Mouse (Mus musculus) neural tube, embryonic 14.5 days (tissue): ENCODE data around the gene Ctdsp2. TPM values are rescaled to one million over a fixed set of nuclear protein-coding genes. Genes with fewer than 3 reads are reported as not detected.

ENCODE experiments used
- ATAC-seq: fragments of 200-750 bp; cut with Nextera tagmentation; 2 replicates; pipeline ENCODE4 v1.8.0; 2017; ENCODE audit warnings: low read depth, mild to moderate bottlenecking, moderate TSS enrichment, moderate library complexity
- H3K27ac ChIP-seq: fragments of 300-500 bp; sonication (generic); 2 replicates; pipeline ENCODE4 v1.5.1; 2014; ENCODE audit warnings: low read depth, mild to moderate bottlenecking, control low read depth, low read length, moderate library complexity, mixed read lengths
- H3K27me3 ChIP-seq: fragments of 300-500 bp; sonication (generic); 2 replicates; pipeline ENCODE4 v1.6.1; 2014; ENCODE audit warnings: low read length; ENCODE audit not compliant: control insufficient read depth, insufficient read depth
- H3K36me3 ChIP-seq: fragments of 300-500 bp; sonication (generic); 2 replicates; pipeline ENCODE4 v1.6.1; 2014; ENCODE audit warnings: low read length, mixed read lengths; ENCODE audit not compliant: control insufficient read depth, insufficient read depth
- H3K4me1 ChIP-seq: fragments of 300-500 bp; sonication (generic); 2 replicates; pipeline ENCODE4 v1.6.1; 2014; ENCODE audit warnings: low read length; ENCODE audit not compliant: control insufficient read depth, insufficient read depth
- H3K4me2 ChIP-seq: fragments of 300-500 bp; sonication (generic); 2 replicates; pipeline ENCODE4 v1.6.1; 2014; ENCODE audit warnings: mild to moderate bottlenecking, low read depth, low read length, control low read depth
- H3K4me3 ChIP-seq: fragments of 300-500 bp; sonication (generic); 2 replicates; pipeline ENCODE4 v1.5.1; 2014; ENCODE audit warnings: low read depth, low read length, control low read depth, mixed read lengths
- H3K9ac ChIP-seq: fragments of 300-500 bp; sonication (generic); replicated peaks from 2 replicates; pipeline ENCODE4 v1.6.1; 2014; ENCODE audit warnings: low read depth, mild to moderate bottlenecking, control low read depth, low read length, mixed read lengths
- H3K9me3 ChIP-seq: fragments of 300-500 bp; sonication (generic); 2 replicates; pipeline ENCODE4 v1.6.1; 2016; ENCODE audit warnings: low read length; ENCODE audit not compliant: control insufficient read depth
- WGBS: fragments of 180-500 bp; shearing (Covaris S2); extraction: QIAGEN DNeasy Blood & Tissue Kit; methylation state at CpG from one replicate; pipeline ENCODE4 v1.1.7; 2014; 5-methylcytosine and 5-hydroxymethylcytosine counted together
- polyA plus RNA-seq: library from polyadenylated mRNA; unstranded; fragments of >200 nt; fragmentation: Nextera tagmentation; extraction: Ambion mirVana; gene quantifications from 2 replicates; pipeline ENCODE4 v1.2.1, GENCODE M21; 2014

Gene Ctdsp2
- polyA plus RNA-seq, 1 experiment from 2014 or later, result 15.1 TPM

DNA sequence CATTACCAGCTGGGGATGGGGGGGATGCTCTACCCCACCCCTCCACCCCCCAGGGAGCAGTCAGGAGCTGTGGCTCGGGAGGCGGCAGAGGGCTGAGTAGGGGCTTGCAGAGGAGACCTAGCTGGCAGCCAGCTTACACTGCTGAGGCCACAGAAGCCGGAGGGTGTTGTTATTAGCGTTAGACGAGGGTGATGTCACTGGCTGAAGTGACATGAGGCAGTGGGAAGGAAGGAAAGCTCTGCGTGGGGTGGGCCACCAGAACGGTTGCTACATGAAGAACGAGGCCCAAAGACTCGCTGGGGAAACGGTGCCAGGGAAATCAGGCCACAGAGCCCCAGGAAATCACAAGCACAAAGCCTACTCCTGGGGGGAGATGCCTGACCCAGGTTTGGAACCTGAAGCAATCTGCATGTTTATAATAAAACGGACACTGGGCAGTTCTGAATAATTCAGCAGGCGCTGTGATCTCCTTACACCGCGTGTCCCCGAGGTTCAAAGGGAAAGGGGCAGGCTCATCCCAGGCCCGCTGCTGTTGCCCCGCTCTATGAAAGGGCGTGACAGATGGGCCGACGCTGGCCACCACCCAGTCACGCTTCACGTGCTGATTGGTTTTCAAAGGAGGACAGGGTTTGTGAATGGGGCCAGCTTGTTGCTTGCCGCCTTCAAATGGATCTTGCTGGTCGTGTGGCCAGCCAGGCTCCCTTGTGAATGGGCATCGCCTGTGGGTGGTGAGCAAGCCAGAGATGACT, 21.0 kb upstream of the Ctdsp2 start:
- Histone ChIP-seq H3K27me3 (peaks cover 10% of the 10 kb centered on the region; the same call in 1 of the 2 replicates), H3K9me3 (no peaks in the 10 kb centered on the region), H3K9ac (peak overlapping the region; percentile 46; the same call in 1 of the 2 replicates), H3K4me2 (peak overlapping the region; percentile 37), H3K27ac (peak overlapping the region; percentile 78), H3K4me1 (peaks cover 12% of the 10 kb centered on the region), H3K4me3 (no peak overlapping the region), H3K36me3 (no peaks in the 10 kb centered on the region)
- under 1% methylated on average over 25 of the region's 25 CpGs for WGBS
- peak; percentile 87 for ATAC-seq

DNA sequence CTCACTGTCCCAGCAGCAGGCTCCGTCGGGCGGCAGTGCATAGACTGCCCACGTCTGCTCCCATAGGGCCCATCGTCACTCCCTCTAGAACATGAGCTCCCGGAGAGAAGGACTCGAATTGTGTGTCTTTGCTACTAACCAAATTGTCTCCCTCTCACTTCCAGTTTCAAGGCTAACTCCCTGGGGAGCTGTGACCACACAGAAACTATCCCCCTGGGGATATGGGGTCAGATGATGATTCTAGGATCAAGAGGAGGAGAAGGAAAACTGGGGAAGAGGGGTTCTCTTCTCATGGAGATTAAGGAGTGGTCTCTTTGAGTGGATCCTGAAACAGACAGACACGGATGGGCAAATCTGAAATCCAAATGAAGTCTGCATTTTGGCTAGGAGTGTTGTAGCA, 18.0 kb upstream of the Ctdsp2 start:
- no peak overlapping the region for H3K27ac ChIP-seq
- H3K36me3 ChIP-seq, result no peaks in the 10 kb centered on the region
- peaks cover 12% of the 10 kb centered on the region for H3K4me1 ChIP-seq
- H3K9me3 ChIP-seq, result no peaks in the 10 kb centered on the region
- 76% methylated on average over 8 of the region's 8 CpGs for WGBS
- no peak overlapping the region for H3K4me2 ChIP-seq
- no peak for ATAC-seq
- H3K9ac ChIP-seq, result no peak overlapping the region
- H3K27me3 ChIP-seq, result peaks cover 10% of the 10 kb centered on the region; the same call in 1 of the 2 replicates
- no peak overlapping the region for H3K4me3 ChIP-seq

DNA sequence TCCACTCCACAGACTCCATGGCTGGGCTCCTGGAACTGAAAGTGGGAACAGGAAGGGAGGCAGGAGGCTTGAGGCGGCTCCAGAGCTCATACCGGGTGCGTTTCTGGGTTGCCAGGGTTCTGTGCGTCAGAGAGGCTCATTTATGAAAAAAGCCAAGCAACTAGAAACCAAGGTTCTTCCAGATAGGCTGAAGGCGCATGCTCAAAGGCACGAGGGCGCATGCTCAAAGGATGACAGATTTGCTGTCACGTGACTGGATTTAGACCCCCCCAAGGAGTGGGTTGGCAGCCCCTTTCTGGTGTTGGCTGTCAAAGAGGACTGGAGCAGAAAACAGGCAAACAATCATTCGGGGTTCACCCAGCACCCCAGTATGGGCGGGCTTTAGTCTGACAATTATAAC, 16.8 kb upstream of the Ctdsp2 start:
- H3K4me1 ChIP-seq, result peaks cover 8% of the 10 kb centered on the region
- no peak for ATAC-seq
- H3K9ac ChIP-seq, result no peak overlapping the region
- H3K27me3 ChIP-seq, result peaks cover 10% of the 10 kb centered on the region; the same call in 1 of the 2 replicates
- H3K4me2 ChIP-seq, result no peak overlapping the region
- H3K9me3 ChIP-seq, result no peaks in the 10 kb centered on the region
- no peaks in the 10 kb centered on the region for H3K36me3 ChIP-seq
- WGBS, result 73% methylated on average over 10 of the region's 10 CpGs
- no peak overlapping the region for H3K4me3 ChIP-seq
- H3K27ac ChIP-seq, result no peak overlapping the region

DNA sequence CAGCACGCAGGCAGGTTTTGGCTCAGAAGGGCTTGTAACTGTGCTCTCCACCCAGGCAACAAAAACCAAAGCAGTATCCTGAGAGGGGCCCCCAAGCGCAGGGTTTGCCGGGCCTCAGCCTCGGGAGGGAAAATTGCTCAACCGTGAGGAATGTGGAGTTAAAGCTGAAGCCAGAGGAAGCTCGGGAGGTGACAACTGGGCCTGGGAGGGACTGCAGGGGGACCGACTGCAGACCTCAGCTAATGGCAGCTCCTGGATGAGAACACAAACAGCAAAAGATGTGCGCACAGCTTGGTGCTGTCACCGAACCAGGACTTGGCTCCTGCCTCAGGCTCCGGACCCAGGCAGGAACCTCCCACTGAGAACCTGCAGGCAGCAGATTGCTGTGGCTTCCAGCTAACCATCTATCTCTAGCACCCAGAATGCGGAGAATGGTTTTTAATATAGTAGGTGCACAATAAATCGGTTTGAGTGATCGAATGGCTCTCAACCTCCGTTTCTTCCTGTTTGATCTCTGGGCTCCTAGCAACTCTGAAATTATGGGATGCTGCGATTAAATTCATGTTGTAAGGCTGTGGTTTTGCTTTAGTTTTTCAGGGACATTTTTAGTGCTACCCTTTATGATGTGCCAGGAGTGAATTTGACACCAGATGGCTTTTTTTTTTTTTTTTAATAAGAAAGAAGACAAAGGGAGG, 16.1 kb upstream of the Ctdsp2 start:
- Histone ChIP-seq H3K27ac (no peak overlapping the region), H3K4me3 (no peak overlapping the region), H3K4me2 (no peak overlapping the region), H3K9ac (no peak overlapping the region), H3K27me3 (peaks cover 10% of the 10 kb centered on the region; the same call in 1 of the 2 replicates), H3K9me3 (no peaks in the 10 kb centered on the region), H3K36me3 (no peaks in the 10 kb centered on the region), H3K4me1 (peaks cover 2% of the 10 kb centered on the region)
- 24% methylated on average over 15 of the region's 15 CpGs for WGBS
- peak; percentile 18; the same call in 1 of the 2 replicates for ATAC-seq

DNA sequence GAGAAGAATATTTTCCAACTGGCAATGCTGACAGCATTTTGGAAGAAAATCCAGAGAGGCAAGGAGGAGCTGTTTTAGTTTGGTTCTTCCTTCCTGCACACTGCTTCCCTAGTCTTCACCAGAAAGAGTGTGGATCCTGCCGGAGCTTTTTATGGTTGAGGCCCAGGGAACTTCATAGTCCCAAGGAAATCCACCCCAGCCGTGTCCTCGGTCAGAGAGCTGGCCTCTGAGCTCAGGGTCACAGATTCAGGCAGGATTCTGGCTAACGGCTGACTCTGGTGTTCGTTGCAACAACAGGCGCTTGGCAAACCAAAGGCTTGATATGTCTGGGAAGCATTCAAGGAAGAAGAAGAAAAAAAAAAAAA, 15.6 kb upstream of the Ctdsp2 start:
- Histone ChIP-seq H3K36me3 (no peaks in the 10 kb centered on the region), H3K9me3 (no peaks in the 10 kb centered on the region), H3K9ac (no peak overlapping the region), H3K4me2 (no peak overlapping the region), H3K27ac (no peak overlapping the region), H3K27me3 (peaks cover 10% of the 10 kb centered on the region; the same call in 1 of the 2 replicates), H3K4me1 (no peaks in the 10 kb centered on the region), H3K4me3 (no peak overlapping the region)
- 42% methylated on average over 6 of the region's 6 CpGs for WGBS
- ATAC-seq, result no peak

DNA sequence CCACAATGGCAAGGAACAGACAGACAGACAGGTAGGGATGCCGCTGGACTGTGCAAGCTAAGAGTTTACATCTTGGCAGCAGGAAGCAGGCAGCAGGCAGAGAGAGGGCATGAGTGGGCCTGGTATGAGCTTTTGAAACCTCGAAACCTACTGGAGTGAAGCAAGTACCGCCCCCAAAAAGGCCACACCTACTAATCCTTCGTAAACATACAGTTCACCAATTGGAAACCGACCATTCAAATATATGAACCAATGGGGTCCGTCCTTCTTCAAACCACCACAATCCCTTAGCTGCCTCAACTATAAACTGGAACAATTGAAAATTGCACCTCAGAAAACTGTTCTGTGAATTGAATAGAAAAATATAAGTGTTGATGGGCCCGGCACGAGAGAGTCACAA, 14.7 kb upstream of the Ctdsp2 start:
- H3K9ac ChIP-seq, result no peak overlapping the region
- no peaks in the 10 kb centered on the region for H3K4me1 ChIP-seq
- H3K9me3 ChIP-seq, result no peaks in the 10 kb centered on the region
- no peak overlapping the region for H3K4me2 ChIP-seq
- WGBS, result 90% methylated on average over 8 of the region's 8 CpGs
- H3K36me3 ChIP-seq, result no peaks in the 10 kb centered on the region
- no peak overlapping the region for H3K27ac ChIP-seq
- no peak overlapping the region for H3K4me3 ChIP-seq
- no peak for ATAC-seq
- H3K27me3 ChIP-seq, result peaks cover 10% of the 10 kb centered on the region; the same call in 1 of the 2 replicates

DNA sequence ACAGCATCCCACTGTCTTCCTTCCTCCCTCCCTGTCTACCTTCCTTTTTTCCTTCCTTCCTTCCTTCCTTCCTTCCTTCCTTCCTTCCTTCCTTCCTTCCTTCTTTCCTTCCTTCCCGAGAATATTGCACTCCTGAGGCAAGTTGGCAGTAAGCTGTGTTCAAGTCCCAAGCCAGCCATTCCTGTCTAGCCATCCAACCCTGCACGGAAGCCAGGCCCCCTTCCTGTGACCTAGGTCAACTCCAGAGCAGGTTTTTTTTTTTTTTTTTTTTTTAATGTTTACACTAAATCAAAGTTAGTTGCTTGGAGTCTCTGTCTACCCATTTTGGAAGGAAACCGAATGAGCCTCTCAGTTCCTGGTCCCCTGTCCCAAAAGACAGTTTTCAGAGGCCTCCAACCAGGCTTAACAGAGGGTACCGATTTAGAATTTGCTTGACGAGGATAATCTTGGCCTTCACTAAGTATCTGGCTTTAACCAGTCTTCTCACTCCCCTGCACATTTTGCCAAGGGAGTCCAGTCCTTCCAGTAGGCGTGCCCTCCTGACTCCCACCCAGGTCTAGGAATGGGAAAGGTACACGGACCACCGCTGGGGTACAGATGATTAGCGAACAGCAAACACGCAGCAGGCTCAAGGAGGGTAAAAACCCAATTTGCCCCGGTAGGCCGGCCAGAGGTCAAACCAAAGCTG, 7.0 kb upstream of the Ctdsp2 start:
- H3K4me1 ChIP-seq, result no peaks in the 10 kb centered on the region
- no peaks in the 10 kb centered on the region for H3K36me3 ChIP-seq
- no peak overlapping the region for H3K9ac ChIP-seq
- H3K9me3 ChIP-seq, result no peaks in the 10 kb centered on the region
- no peaks in the 10 kb centered on the region; the same call in 1 of the 2 replicates for H3K27me3 ChIP-seq
- no peak for ATAC-seq
- H3K27ac ChIP-seq, result no peak overlapping the region
- WGBS, result 7% methylated on average over 12 of the region's 12 CpGs
- 0 out of 2 replicates have a peak overlapping the region, but pooled peaks have one; percentile 2 for H3K4me2 ChIP-seq
- H3K4me3 ChIP-seq, result no peak overlapping the region

DNA sequence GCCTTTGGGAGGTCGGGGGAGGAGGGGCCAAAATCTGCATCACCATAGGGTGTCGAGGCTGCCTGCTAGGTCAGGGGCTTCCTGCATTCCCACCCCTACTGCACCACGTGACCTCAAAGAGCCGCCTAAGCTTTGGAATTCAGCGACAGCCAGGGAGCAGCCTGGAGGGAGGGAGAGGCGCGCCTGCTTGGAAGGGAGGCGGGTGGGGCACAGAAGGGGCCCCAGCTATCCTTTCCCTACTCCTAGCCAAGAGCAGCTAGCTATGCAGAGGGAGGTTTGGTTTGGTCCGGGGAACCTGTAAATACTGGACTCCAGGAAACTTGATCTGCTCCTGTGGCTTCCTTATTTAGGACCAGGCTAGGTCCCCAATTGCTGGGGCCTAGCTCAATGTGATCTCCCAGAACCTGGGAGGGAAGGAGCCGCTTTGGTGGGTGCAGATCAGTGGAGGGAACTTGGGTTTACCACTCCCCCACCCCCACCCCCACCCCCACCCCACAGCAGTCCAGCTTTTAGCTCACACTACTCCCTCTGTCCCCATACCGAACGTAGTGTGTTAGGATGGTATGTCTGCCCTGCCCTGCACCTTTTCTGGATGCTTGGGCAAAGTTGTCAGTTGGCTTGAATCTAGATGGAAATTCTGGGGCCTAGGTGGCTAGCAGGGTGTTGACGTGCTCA, 6.3 kb upstream of the Ctdsp2 start:
- H3K27me3 ChIP-seq, result no peaks in the 10 kb centered on the region; the same call in 1 of the 2 replicates
- peak; percentile 54; the same call in 1 of the 2 replicates for ATAC-seq
- H3K9ac ChIP-seq, result no peak overlapping the region
- no peak overlapping the region for H3K27ac ChIP-seq
- 0 out of 2 replicates have a peak overlapping the region, but pooled peaks have one; percentile 2 for H3K4me2 ChIP-seq
- H3K4me3 ChIP-seq, result no peak overlapping the region
- no peaks in the 10 kb centered on the region for H3K4me1 ChIP-seq
- WGBS, result 10% methylated on average over 13 of the region's 13 CpGs
- H3K36me3 ChIP-seq, result no peaks in the 10 kb centered on the region
- H3K9me3 ChIP-seq, result no peaks in the 10 kb centered on the region
